Mouse (Mus musculus): Measurements from ENCODE around the gene Ugt1a9. TPM values are rescaled to one million over a fixed set of nuclear protein-coding genes. Genes with fewer than 3 reads are reported as not detected.
A peak's percentile ranks its signal among the peaks of the same experiment; 100 is the strongest.
"Not testable (repeated sequence)": the region's sequence is repeated elsewhere in the genome, so short reads cannot be mapped to it uniquely, and the experiment has no call there.

The Ugt1a9 gene
- total and polyA plus RNA-seq, 3 experiments: not detected

- dilution Hi-C loops (cut with MboI; ENCODE audit: extremely low pct_ligation_motif_present, extremely low pct_unique_long_range_greater_than_20kb, low sequenced_read_pairs): no loop called here
Observed at GRCm38 (mm10) chr1:88133908-88134456, 63.4 kb downstream of the Ugt1a9 start.

GRCm38 (mm10) chr1:88134457-88135011 lies 63.9 kb downstream of the Ugt1a9 start, which contains the start of gene Ugt1a6a:
Ugt1a6a (plus strand) TSS chr1:88134809.
- H3K36me3 ChIP-seq (replicated peaks in 1 of 2; ENCODE audit: control insufficient read depth in 1 of 2, insufficient read depth in 1 of 2, low read length in 1 of 2); H3K9me3 ChIP-seq (replicated peaks; ENCODE audit: low read length); DNase-seq (ENCODE audit: extremely low read depth); H3K27me3 ChIP-seq (replicated peaks); dilution Hi-C loops (cut with MboI; ENCODE audit: extremely low pct_ligation_motif_present, extremely low pct_unique_long_range_greater_than_20kb, low sequenced_read_pairs); H3K4me3 ChIP-seq (replicated peaks in 1 of 3; ENCODE audit: low read depth in 2 of 3, low read length in 2 of 3, poor library complexity in 1 of 3); H3K9ac ChIP-seq (ENCODE audit: insufficient read depth, low read depth); H3K79me2 ChIP-seq (replicated peaks; ENCODE audit: control insufficient read depth, extremely low read depth, insufficient read depth, poor library complexity, severe bottlenecking); H3K27ac ChIP-seq (ENCODE audit: insufficient read depth, low read depth): not testable (repeated sequence)
- in situ Hi-C loops (cut with MboI; ENCODE audit: low pct_ligation_motif_present, low pct_unique_long_range_greater_than_20kb, low sequenced_read_pairs): loop anchor here (10.0 kb wide), 1 partner anchor 150 kb away; no protein-coding TSS in a partner anchor
- Histone ChIP-seq H3K4me1 (ENCODE audit: control insufficient read depth in 1 of 2, insufficient read depth in 2 of 2) (peaks cover 0 to 31% of the 10 kb centered on the region in 2 experiments; a peak in 3 of 4 replicates), H3K4me2 (ENCODE audit: insufficient read depth, low read depth, poor library complexity, severe bottlenecking) (peak within 1 kb of the TSS; percentile 45)

More at GRCm38 (mm10) chr1:88133908-88134456, 63.4 kb downstream of the Ugt1a9 start:
- in situ Hi-C loops (cut with MboI; ENCODE audit: low pct_ligation_motif_present, low pct_unique_long_range_greater_than_20kb, low sequenced_read_pairs): loop anchor here (10.0 kb wide), 1 partner anchor 151 kb away; no protein-coding TSS in a partner anchor
- Histone ChIP-seq H3K36me3 (replicated peaks in 1 of 2; ENCODE audit: control insufficient read depth in 1 of 2, insufficient read depth in 1 of 2, low read length in 1 of 2) (no peaks in the 10 kb centered on the region), H3K4me2 (ENCODE audit: insufficient read depth, low read depth, poor library complexity, severe bottlenecking) (peak overlapping the region; percentile 45), H3K4me3 (replicated peaks in 1 of 3; ENCODE audit: low read depth in 2 of 3, low read length in 2 of 3, poor library complexity in 1 of 3) (no peak overlapping the region), H3K9me3 (replicated peaks; ENCODE audit: low read length) (no peaks in the 10 kb centered on the region), H3K79me2 (replicated peaks; ENCODE audit: control insufficient read depth, extremely low read depth, insufficient read depth, poor library complexity, severe bottlenecking) (no peaks in the 10 kb centered on the region), H3K9ac (ENCODE audit: insufficient read depth, low read depth) (no peak overlapping the region), H3K27ac (ENCODE audit: insufficient read depth, low read depth) (no peak overlapping the region), H3K4me1 (ENCODE audit: control insufficient read depth in 1 of 2, insufficient read depth in 2 of 2) (peaks cover 0 to 31% of the 10 kb centered on the region in 2 experiments; a peak in 3 of 4 replicates), H3K27me3 (replicated peaks) (no peaks in the 10 kb centered on the region)
- DNase-seq (ENCODE audit: extremely low read depth): peak; percentile 76
- no peak for TF ChIP-seq MAZ (IDR thresholded peaks at IDR 0.05; ENCODE audit: low read depth, low read length)
- no peak for TF ChIP-seq E2F4 (IDR thresholded peaks at IDR 0.05; ENCODE audit: insufficient replicate concordance, low read depth, low read length)
- no peak for TF ChIP-seq MAFK (IDR thresholded peaks at IDR 0.05; ENCODE audit: insufficient replicate concordance, low read length)
- TF ChIP-seq EP300 (IDR thresholded peaks at IDR 0.05; ENCODE audit: low read length): peak; percentile 78
- TF ChIP-seq MAX (IDR thresholded peaks at IDR 0.05; ENCODE audit: low read length): no peak
- TF ChIP-seq ETS1 (conservative IDR thresholded peaks at IDR 0.05; ENCODE audit: low read depth, low read length): peak; percentile 63
- no peak for TF ChIP-seq ZNF384 (IDR thresholded peaks at IDR 0.05; ENCODE audit: low read depth, low read length)
- peak; percentile 44; the same call in 1 of the 2 replicates for TF ChIP-seq BHLHE40 (IDR thresholded peaks at IDR 0.05; ENCODE audit: low read depth, low read length)
- no peak for TF ChIP-seq RCOR1 (conservative IDR thresholded peaks at IDR 0.05; ENCODE audit: low read depth, low read length)
- peak; percentile 61; the same call in 1 of the 2 replicates for TF ChIP-seq MYC (IDR thresholded peaks at IDR 0.05; ENCODE audit: low read depth, low read length)
- no peak for TF ChIP-seq SIN3A (IDR thresholded peaks at IDR 0.05; ENCODE audit: low read length)
- TF ChIP-seq MEF2A (IDR thresholded peaks at IDR 0.05; ENCODE audit: borderline replicate concordance, low read depth, low read length): 0 out of 2 replicates have a peak, but pooled peaks have one; percentile 15
- no peak for TF ChIP-seq KAT2A (IDR thresholded peaks at IDR 0.05; ENCODE audit: insufficient replicate concordance, low read length)
- no peak for TF ChIP-seq CHD2 (IDR thresholded peaks at IDR 0.05; ENCODE audit: low read length)
- no peak for TF ChIP-seq ZMIZ1 (IDR thresholded peaks at IDR 0.05; ENCODE audit: low read depth, low read length)
- TF ChIP-seq USF1 (IDR thresholded peaks at IDR 0.05; ENCODE audit: low read depth, low read length): no peak
- TF ChIP-seq HCFC1 (IDR thresholded peaks at IDR 0.05; ENCODE audit: low read depth, low read length): no peak
- TF ChIP-seq TBP (conservative IDR thresholded peaks at IDR 0.05; ENCODE audit: low read depth, low read length): 0 out of 2 replicates have a peak, but pooled peaks have one; percentile 17
- TF ChIP-seq SMC3 (IDR thresholded peaks at IDR 0.05; ENCODE audit: low read depth, low read length): no peak
- TF ChIP-seq IRF4 (IDR thresholded peaks at IDR 0.05; ENCODE audit: low read depth, low read length): peak; percentile 89
- TF ChIP-seq JUN (IDR thresholded peaks at IDR 0.05; ENCODE audit: insufficient read depth, low read depth, low read length): peak; percentile 39
- TF ChIP-seq USF2 (conservative IDR thresholded peaks at IDR 0.05; ENCODE audit: low read depth, low read length): no peak
- no peak for TF ChIP-seq RAD21 (IDR thresholded peaks at IDR 0.05; ENCODE audit: low read depth, low read length)
- no peak for TF ChIP-seq CTCF (conservative IDR thresholded peaks at IDR 0.05 in 1 of 2, IDR thresholded peaks at IDR 0.05 in 1 of 2; ENCODE audit: low read depth in 2 of 2, low read length in 2 of 2)
- no peak for TF ChIP-seq ZC3H11A (IDR thresholded peaks at IDR 0.05; ENCODE audit: low read depth, low read length)
- TF ChIP-seq ELF1 (IDR thresholded peaks at IDR 0.05; ENCODE audit: low read depth, low read length): peak; percentile 19; the same call in 1 of the 2 replicates
- no peak for TF ChIP-seq POLR2AphosphoS2 (IDR thresholded peaks at IDR 0.05; ENCODE audit: low read depth, low read length)
- TF ChIP-seq JUND (conservative IDR thresholded peaks at IDR 0.05; ENCODE audit: low read depth, low read length): peak; percentile 47; the same call in 1 of the 2 replicates
- no peak for TF ChIP-seq PAX5 (IDR thresholded peaks at IDR 0.05; ENCODE audit: low read length)
- TF ChIP-seq TCF12 (IDR thresholded peaks at IDR 0.05; ENCODE audit: low read depth, low read length): peak; percentile 17; the same call in 1 of the 2 replicates
- no peak for TF ChIP-seq NELFE (IDR thresholded peaks at IDR 0.05; ENCODE audit: low read depth, low read length)
- no peak for TF ChIP-seq ZKSCAN1 (IDR thresholded peaks at IDR 0.05; ENCODE audit: borderline replicate concordance, low read depth, low read length)
- TF ChIP-seq GABPA (IDR thresholded peaks at IDR 0.05; ENCODE audit: insufficient replicate concordance, low read depth, low read length): no peak
- no peak for TF ChIP-seq CHD1 (IDR thresholded peaks at IDR 0.05; ENCODE audit: low read depth, low read length)
- TF ChIP-seq POLR2A (IDR thresholded peaks at IDR 0.05; ENCODE audit: low read depth, low read length): no peak
- TF ChIP-seq MXI1 (IDR thresholded peaks at IDR 0.05; ENCODE audit: low read depth, low read length): no peak
- TF ChIP-seq UBTF (IDR thresholded peaks at IDR 0.05; ENCODE audit: low read depth, low read length): no peak
- no peak for TF ChIP-seq NRF1 (IDR thresholded peaks at IDR 0.05; ENCODE audit: low read depth, low read length)

All from CH12.LX (cell line).